Mouse (Mus musculus): Measurements from ENCODE around the gene Pgm3. TPM values are rescaled to one million over a fixed set of nuclear protein-coding genes. Genes with fewer than 3 reads are reported as not detected.

Gene Pgm3
- polyA plus RNA-seq, 1 experiment from 2014 or later, result 42.2 TPM

- Histone ChIP-seq H3K27me3 (no peaks in the 10 kb centered on the region), H3K9ac (no peak overlapping the region), H3K4me3 (no peak overlapping the region), H3K4me2 (replicated peaks) (no peak overlapping the region), H3K27ac (no peak overlapping the region), H3K4me1 (no peaks in the 10 kb centered on the region), H3K36me3 (peaks cover 81% of the 10 kb centered on the region), H3K9me3 (no peaks in the 10 kb centered on the region)
- no peak for ATAC-seq (ENCODE audit: low FRiP score, low read depth)
- 90% methylated on average over 4 of the region's 4 CpGs for WGBS
These were observed 17.0 kb downstream of the Pgm3 start for GRCm38 (mm10) chr9:86554641-86555040.

DNA sequence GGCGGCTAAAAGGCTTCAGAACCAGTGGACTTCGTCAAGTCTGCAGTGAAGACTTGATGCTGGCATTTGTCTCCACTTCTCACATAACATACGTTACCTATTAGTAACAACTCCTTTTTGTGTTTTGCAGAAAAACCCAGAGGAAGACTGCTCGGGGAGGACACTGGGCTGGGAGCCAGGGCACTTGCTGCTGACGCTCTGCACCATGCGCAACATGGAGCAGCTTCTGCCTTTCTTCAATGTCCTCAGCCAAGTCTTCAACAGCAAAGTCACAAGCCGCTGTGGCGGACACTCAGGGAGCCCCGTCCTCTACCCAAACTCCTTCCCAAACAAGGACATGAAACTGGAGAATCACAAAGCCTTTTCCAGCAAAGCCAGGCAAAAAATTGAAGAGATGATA, 17.8 kb downstream of the Pgm3 start:
- ATAC-seq (ENCODE audit: low FRiP score, low read depth), result no peak
- Histone ChIP-seq H3K4me3 (no peak overlapping the region), H3K9ac (no peak overlapping the region), H3K4me2 (replicated peaks) (no peak overlapping the region), H3K27me3 (no peaks in the 10 kb centered on the region), H3K36me3 (peaks cover 80% of the 10 kb centered on the region), H3K9me3 (no peaks in the 10 kb centered on the region), H3K4me1 (no peaks in the 10 kb centered on the region), H3K27ac (no peak overlapping the region)
- 87% methylated on average over 9 of the region's 9 CpGs for WGBS

GRCm38 (mm10) chr9:86550717-86551116, 20.9 kb downstream of the Pgm3 start:
- Histone ChIP-seq H3K9ac (no peak overlapping the region), H3K27me3 (no peaks in the 10 kb centered on the region), H3K9me3 (no peaks in the 10 kb centered on the region), H3K4me2 (replicated peaks) (no peak overlapping the region), H3K27ac (no peak overlapping the region), H3K36me3 (peaks cover 70% of the 10 kb centered on the region), H3K4me3 (no peak overlapping the region), H3K4me1 (no peaks in the 10 kb centered on the region)
- no peak for ATAC-seq (ENCODE audit: low FRiP score, low read depth)
- WGBS, result 88% methylated on average over 3 of the region's 3 CpGs

DNA sequence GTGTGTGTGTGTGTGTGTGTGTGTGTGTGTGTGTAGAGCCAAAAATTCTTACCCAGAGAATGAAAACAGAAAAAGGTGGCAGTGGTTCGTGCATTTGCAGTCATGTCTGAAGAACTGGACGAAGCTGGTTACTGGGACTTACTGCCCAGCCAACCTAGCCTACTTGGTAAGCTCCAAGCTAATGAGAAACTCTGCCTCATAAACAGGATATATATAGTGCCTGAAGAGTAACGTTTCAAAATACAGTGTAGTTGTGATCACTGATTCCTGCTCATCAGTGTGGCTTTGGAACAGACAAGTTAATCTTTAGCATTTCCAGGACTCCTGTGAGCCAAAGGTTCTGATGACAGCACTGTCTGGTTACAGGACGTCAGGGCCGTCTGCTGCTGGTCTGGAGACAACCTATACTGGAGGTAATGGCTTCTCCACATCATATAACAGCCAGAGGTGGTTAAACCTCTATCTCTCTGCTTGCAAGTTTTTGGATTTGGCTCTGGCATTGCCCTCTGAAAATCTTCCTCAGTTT, 21.9 kb downstream of the Pgm3 start:
- WGBS, result 85% methylated on average over 5 of the region's 5 CpGs
- H3K36me3 ChIP-seq, result peaks cover 72% of the 10 kb centered on the region

DNA sequence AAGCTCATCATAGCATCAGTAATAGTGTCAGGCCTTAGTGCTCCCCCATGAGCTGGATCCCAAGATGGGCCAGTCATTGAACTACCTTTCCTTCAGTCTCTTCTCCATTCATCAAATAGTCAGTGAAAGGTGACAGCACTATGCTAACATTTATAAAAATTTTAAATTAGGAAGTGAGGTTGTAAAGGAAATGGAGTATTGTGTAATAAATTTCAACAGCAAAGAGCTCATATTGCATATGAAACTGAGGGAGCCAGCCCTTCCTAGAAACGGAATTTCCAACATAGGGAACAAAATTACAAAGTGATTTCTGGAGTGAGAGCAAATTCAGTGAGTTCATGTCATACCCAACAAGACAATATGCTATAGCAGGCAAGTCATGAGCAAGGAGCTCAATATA, 27.1 kb downstream of the Pgm3 start:
- H3K36me3 ChIP-seq, result peaks cover 76% of the 10 kb centered on the region
- no peaks in the 10 kb centered on the region for H3K4me1 ChIP-seq
- H3K9me3 ChIP-seq, result no peaks in the 10 kb centered on the region
- H3K4me3 ChIP-seq, result no peak overlapping the region
- no peak overlapping the region for H3K27ac ChIP-seq
- no peaks in the 10 kb centered on the region for H3K27me3 ChIP-seq
- 69% methylated on average over 1 of the region's 1 CpGs for WGBS
- no peak overlapping the region for H3K9ac ChIP-seq
- ATAC-seq (ENCODE audit: low FRiP score, low read depth), result no peak
- H3K4me2 ChIP-seq (replicated peaks), result no peak overlapping the region

More for the DNA sequence above, 21.9 kb downstream of the Pgm3 start:
- Histone ChIP-seq H3K27me3 (no peaks in the 10 kb centered on the region), H3K27ac (no peak overlapping the region), H3K4me1 (no peaks in the 10 kb centered on the region), H3K9ac (no peak overlapping the region), H3K9me3 (no peaks in the 10 kb centered on the region), H3K4me2 (replicated peaks) (no peak overlapping the region), H3K4me3 (no peak overlapping the region)
- no peak for ATAC-seq (ENCODE audit: low FRiP score, low read depth)

DNA sequence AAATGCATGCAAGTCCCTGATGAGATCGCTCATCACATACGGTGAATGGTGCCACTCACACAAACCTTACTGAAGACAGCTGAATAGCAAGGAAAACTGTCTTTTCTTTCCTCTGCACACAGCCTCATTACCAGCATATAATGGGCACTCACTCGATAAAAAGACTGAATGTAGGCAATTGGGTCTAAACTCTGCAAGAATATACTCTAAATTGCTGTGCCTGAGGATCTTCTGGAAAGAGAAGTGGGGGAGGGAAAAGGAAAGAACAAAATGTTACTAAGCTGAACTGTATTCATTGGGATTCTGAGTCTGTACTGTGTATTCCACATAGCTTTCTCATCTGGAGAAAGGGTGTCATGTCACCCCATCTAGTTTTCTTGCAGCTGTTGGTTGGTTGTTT, 28.2 kb downstream of the Pgm3 start:
- H3K36me3 ChIP-seq, result peaks cover 66% of the 10 kb centered on the region

GRCm38 (mm10) chr9:86534071-86534470, 37.6 kb downstream of the Pgm3 start:
- Histone ChIP-seq H3K9ac (no peak overlapping the region), H3K27me3 (no peaks in the 10 kb centered on the region), H3K27ac (no peak overlapping the region), H3K9me3 (no peaks in the 10 kb centered on the region), H3K4me3 (no peak overlapping the region), H3K4me2 (replicated peaks) (no peak overlapping the region), H3K4me1 (no peaks in the 10 kb centered on the region), H3K36me3 (peaks cover 48% of the 10 kb centered on the region)
- WGBS, result 86% methylated on average over 5 of the region's 5 CpGs
- no peak for ATAC-seq (ENCODE audit: low FRiP score, low read depth)

More for the DNA sequence above, 28.2 kb downstream of the Pgm3 start:
- Histone ChIP-seq H3K4me1 (no peaks in the 10 kb centered on the region), H3K9me3 (no peaks in the 10 kb centered on the region), H3K4me2 (replicated peaks) (no peak overlapping the region), H3K4me3 (no peak overlapping the region), H3K9ac (no peak overlapping the region), H3K27me3 (no peaks in the 10 kb centered on the region), H3K27ac (no peak overlapping the region)
- no peak for ATAC-seq (ENCODE audit: low FRiP score, low read depth)
- WGBS, result 97% methylated on average over 3 of the region's 3 CpGs

- no peak overlapping the region for H3K27ac ChIP-seq
- 60% methylated on average over 2 of the region's 2 CpGs for WGBS
- H3K4me3 ChIP-seq, result no peak overlapping the region
- H3K4me2 ChIP-seq (replicated peaks), result no peak overlapping the region
- H3K9ac ChIP-seq, result no peak overlapping the region
- peaks cover 48% of the 10 kb centered on the region for H3K36me3 ChIP-seq
- H3K9me3 ChIP-seq, result no peaks in the 10 kb centered on the region
- no peak for ATAC-seq (ENCODE audit: low FRiP score, low read depth)
- no peaks in the 10 kb centered on the region for H3K4me1 ChIP-seq
- no peaks in the 10 kb centered on the region for H3K27me3 ChIP-seq
These were observed 46.0 kb downstream of the Pgm3 start for GRCm38 (mm10) chr9:86525600-86525999.

DNA sequence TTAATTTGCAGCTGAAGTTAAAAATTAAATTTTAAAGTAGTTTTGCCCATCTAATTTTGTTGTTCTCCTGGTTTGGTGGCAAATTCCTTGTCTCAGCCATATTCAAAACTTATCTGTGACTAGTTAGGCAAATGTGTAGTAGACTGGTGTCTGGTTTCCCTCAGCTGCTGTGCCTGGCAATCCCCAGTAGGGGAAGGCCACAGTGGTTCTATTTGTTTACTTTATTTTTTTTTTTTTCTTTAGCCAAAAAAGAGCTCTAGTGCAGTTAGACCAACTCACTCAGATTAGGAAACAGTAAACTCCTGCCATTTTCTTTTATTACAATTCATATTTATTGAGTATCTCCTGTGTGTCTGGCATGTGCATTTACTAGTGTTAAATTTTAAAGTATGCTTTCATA, 49.3 kb downstream of the Pgm3 start:
- no peaks in the 10 kb centered on the region for H3K4me1 ChIP-seq
- H3K36me3 ChIP-seq, result peaks cover 49% of the 10 kb centered on the region
- no peak overlapping the region for H3K4me2 ChIP-seq (replicated peaks)
- H3K27me3 ChIP-seq, result no peaks in the 10 kb centered on the region
- no peak overlapping the region for H3K9ac ChIP-seq
- no peaks in the 10 kb centered on the region for H3K9me3 ChIP-seq
- no peak overlapping the region for H3K27ac ChIP-seq
- no peak overlapping the region for H3K4me3 ChIP-seq
- no peak for ATAC-seq (ENCODE audit: low FRiP score, low read depth)

DNA sequence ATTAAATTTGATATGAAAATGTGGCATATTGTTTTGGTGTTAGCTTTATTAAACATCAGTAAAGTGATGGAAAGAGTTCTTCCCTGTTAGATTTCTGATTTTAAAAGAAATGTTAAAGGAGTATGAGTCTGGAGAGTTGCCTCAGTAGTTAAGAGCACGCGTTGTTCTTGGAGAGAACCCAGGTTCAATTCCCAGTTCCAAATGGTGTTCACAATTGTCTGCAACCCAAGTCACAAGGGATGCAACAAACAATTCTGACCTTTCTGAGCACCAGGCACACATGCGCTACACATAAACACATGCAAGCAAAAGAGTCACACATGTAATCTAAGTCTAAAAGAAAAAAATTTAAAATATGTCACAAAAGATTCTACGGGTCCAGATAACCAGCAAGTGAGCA, 56.8 kb downstream of the Pgm3 start:
- Histone ChIP-seq H3K27me3 (no peaks in the 10 kb centered on the region), H3K36me3 (peaks cover 54% of the 10 kb centered on the region), H3K27ac (no peak overlapping the region), H3K4me1 (no peaks in the 10 kb centered on the region), H3K4me3 (no peak overlapping the region), H3K4me2 (replicated peaks) (no peak overlapping the region), H3K9me3 (no peaks in the 10 kb centered on the region), H3K9ac (no peak overlapping the region)
- WGBS, result 95% methylated on average over 4 of the region's 4 CpGs
- ATAC-seq (ENCODE audit: low FRiP score, low read depth), result no peak

GRCm38 (mm10) chr9:86514390-86514789, 57.3 kb downstream of the Pgm3 start:
- H3K36me3 ChIP-seq, result peaks cover 52% of the 10 kb centered on the region
- ATAC-seq (ENCODE audit: low FRiP score, low read depth), result no peak
- no peaks in the 10 kb centered on the region for H3K4me1 ChIP-seq
- WGBS, result 89% methylated on average over 3 of the region's 3 CpGs
- H3K27ac ChIP-seq, result no peak overlapping the region
- H3K27me3 ChIP-seq, result no peaks in the 10 kb centered on the region
- H3K9ac ChIP-seq, result no peak overlapping the region
- H3K4me2 ChIP-seq (replicated peaks), result no peak overlapping the region
- H3K9me3 ChIP-seq, result no peaks in the 10 kb centered on the region
- H3K4me3 ChIP-seq, result no peak overlapping the region

GRCm38 (mm10) chr9:86513733-86514132, 57.9 kb downstream of the Pgm3 start:
- ATAC-seq (ENCODE audit: low FRiP score, low read depth), result no peak
- peaks cover 47% of the 10 kb centered on the region for H3K36me3 ChIP-seq
- H3K4me1 ChIP-seq, result no peaks in the 10 kb centered on the region

DNA sequence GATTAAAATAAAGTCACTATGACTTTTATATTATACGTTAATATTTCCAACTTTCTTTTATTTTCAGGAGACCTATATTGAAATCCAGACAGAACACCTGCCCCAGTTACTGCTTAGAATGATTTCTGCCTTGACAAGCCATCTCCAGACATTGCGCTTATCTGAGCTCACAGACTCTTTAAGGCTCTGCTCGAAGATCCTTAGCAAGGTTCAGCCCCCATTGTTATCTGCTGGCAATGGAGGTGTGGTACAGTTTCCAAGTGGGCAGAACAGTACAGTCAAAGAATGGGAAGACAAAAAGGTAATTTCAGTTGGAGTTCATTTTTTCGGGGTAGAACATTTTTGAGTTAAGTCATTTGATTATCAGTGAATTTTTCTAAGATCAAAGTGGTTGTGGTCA, 64.2 kb downstream of the Pgm3 start:
- 91% methylated on average over 4 of the region's 4 CpGs for WGBS
- no peak overlapping the region for H3K27ac ChIP-seq
- no peaks in the 10 kb centered on the region for H3K9me3 ChIP-seq
- H3K27me3 ChIP-seq, result no peaks in the 10 kb centered on the region
- H3K9ac ChIP-seq, result no peak overlapping the region
- H3K4me3 ChIP-seq, result no peak overlapping the region
- no peak overlapping the region for H3K4me2 ChIP-seq (replicated peaks)
- no peaks in the 10 kb centered on the region for H3K4me1 ChIP-seq
- peaks cover 20% of the 10 kb centered on the region for H3K36me3 ChIP-seq
- ATAC-seq (ENCODE audit: low FRiP score, low read depth), result no peak

More at GRCm38 (mm10) chr9:86513733-86514132, 57.9 kb downstream of the Pgm3 start:
- H3K9ac ChIP-seq, result no peak overlapping the region
- no peak overlapping the region for H3K4me3 ChIP-seq
- no peak overlapping the region for H3K27ac ChIP-seq
- no peaks in the 10 kb centered on the region for H3K27me3 ChIP-seq
- 88% methylated on average over 5 of the region's 5 CpGs for WGBS
- H3K9me3 ChIP-seq, result no peaks in the 10 kb centered on the region
- H3K4me2 ChIP-seq (replicated peaks), result no peak overlapping the region
